ENCODE assay signal across 8 mouse cellular contexts in the genomic region with DNA sequence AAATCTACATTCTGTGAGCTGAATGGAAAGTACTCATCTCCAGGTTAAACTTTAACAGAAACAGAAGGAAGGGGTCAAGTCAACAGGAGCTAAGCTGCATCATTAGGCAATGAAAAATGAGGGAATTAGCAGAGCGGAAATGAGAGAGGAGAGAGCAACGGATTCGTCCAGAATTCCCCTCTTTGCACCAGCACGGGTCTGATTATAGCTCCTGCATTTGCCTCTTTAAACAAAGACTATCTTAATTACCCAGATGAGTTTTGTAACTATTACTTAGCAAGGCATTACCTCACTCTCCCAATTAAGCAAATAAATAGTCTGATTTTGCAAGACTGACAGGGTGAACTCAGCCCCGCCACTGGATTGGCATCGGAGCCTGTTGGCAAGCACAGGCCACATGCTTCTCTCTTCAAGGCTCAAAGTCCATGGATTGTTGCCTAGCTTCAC.
DNase-seq lines count a peak whose midpoint lies in the region; ATAC-seq and TF ChIP-seq lines count a peak whose summit lies in the region.

No protein-coding gene starts in this region.

- no peaks in the 10 kb centered on the region for H3K27me3 ChIP-seq in heart, embryonic 12.5 days (replicated peaks)
- H3K27me3 ChIP-seq in liver, embryonic 14.5 days (ENCODE audit: control insufficient read depth, insufficient read depth, low read length) = no peaks in the 10 kb centered on the region

- no peak overlapping the region for H3K4me3 ChIP-seq in heart, embryonic 12.5 days
- H3K4me3 ChIP-seq in liver, embryonic 14.5 days (ENCODE audit: insufficient read depth in 1 of 2, low read depth in 2 of 2, low read length in 2 of 2) = no peak overlapping the region
- H3K4me3 ChIP-seq in left cerebral cortex, adult 2 months = no peak overlapping the region

- no peak for ATAC-seq in heart, embryonic 12.5 days (ENCODE audit: insufficient number of reproducible peaks, low FRiP score)
- ATAC-seq in liver, embryonic 14.5 days (ENCODE audit: insufficient read depth) = peak; percentile 77
- no peak for ATAC-seq in megakaryocyte progenitor cell, adult 5-6 weeks (replicated peaks; ENCODE audit: poor library complexity)

- no peak overlapping the region for H3K27ac ChIP-seq in heart, embryonic 12.5 days (ENCODE audit: poor library complexity, severe bottlenecking)
- no peak overlapping the region for H3K27ac ChIP-seq in liver, embryonic 14.5 days
- no peak overlapping the region for H3K27ac ChIP-seq in left cerebral cortex, adult 2 months

- H3K9ac ChIP-seq in heart, embryonic 12.5 days = no peak overlapping the region
- no peak overlapping the region for H3K9ac ChIP-seq in liver, embryonic 14.5 days (replicated peaks)

- no peaks in the 10 kb centered on the region for H3K36me3 ChIP-seq in heart, embryonic 12.5 days
- no peaks in the 10 kb centered on the region for H3K36me3 ChIP-seq in liver, embryonic 14.5 days (replicated peaks; ENCODE audit: control insufficient read depth, insufficient read depth, low read depth)

- no peak overlapping the region for H3K4me2 ChIP-seq in heart, embryonic 12.5 days
- H3K4me2 ChIP-seq in liver, embryonic 14.5 days (ENCODE audit: low read depth) = no peak overlapping the region

- TF ChIP-seq EP300 in liver, embryonic 14.5 days (IDR thresholded peaks at IDR 0.05; ENCODE audit: low read depth) = no peak

- H3K4me1 ChIP-seq in heart, embryonic 12.5 days (replicated peaks) = no peaks in the 10 kb centered on the region
- 0 out of 4 replicates have a peak, but pooled peaks cover 0 to 2% of the 10 kb centered on the region in 2 experiments for H3K4me1 ChIP-seq in liver, embryonic 14.5 days (replicated peaks; ENCODE audit: control insufficient read depth in 2 of 2, insufficient read depth in 2 of 2, low read length in 1 of 2)

- 77% methylated on average over 6 of the region's 6 CpGs for WGBS in heart, embryonic 12.5 days
- WGBS in liver, embryonic 14.5 days (ENCODE audit: insufficient replicate concordance) = 64% methylated on average over 6 of the region's 6 CpGs

- TF ChIP-seq CTCF in liver, embryonic 14.5 days (IDR thresholded peaks at IDR 0.05; ENCODE audit: low read depth) = no peak
- TF ChIP-seq CTCF in left cerebral cortex, adult 2 months (IDR thresholded peaks at IDR 0.05) = no peak

- no peaks in the 10 kb centered on the region for H3K9me3 ChIP-seq in heart, embryonic 12.5 days (replicated peaks)
- H3K9me3 ChIP-seq in liver, embryonic 14.5 days (ENCODE audit: control insufficient read depth, low read length) = no peaks in the 10 kb centered on the region

- DNase-seq in heart, postnatal 10 days = peak; percentile 12 to 25
- peak; percentile 34 for DNase-seq in adrenal gland, postnatal 25 days
- peak; percentile 79 for DNase-seq in gonadal fat pad, adult 2 months (ENCODE audit: low read depth)
- no peak for DNase-seq in liver, embryonic 14.5 days (ENCODE audit: low read depth in 3 of 3, low spot score in 3 of 3)
- no peak for DNase-seq in left cerebral cortex, adult 2 months (ENCODE audit: extremely low spot score in 1 of 2, low spot score in 2 of 2)
- DNase-seq in urinary bladder, adult 18-20 months (ENCODE audit: low spot score in 2 of 2) = no peak

- intact Hi-C loops in heart, postnatal 10 days (cut with DNase I) = no loop called here
- intact Hi-C loops in left cerebral cortex, adult 2 months (cut with DNase I) = no loop called here

Comparison
In these comparisons a context has a peak if more than half of its experiments do, and no peak if none do; other contexts are left out.
1. DNase-seq: peak in heart, postnatal 10 days (2 of 2), adrenal gland, postnatal 25 days (single experiment) and gonadal fat pad, adult 2 months (single experiment); none in liver, embryonic 14.5 days (0 of 3), left cerebral cortex, adult 2 months (0 of 2) and urinary bladder, adult 18-20 months (0 of 2).